Mouse (Mus musculus): Measurements from ENCODE around the gene Mzt1.

DNA sequence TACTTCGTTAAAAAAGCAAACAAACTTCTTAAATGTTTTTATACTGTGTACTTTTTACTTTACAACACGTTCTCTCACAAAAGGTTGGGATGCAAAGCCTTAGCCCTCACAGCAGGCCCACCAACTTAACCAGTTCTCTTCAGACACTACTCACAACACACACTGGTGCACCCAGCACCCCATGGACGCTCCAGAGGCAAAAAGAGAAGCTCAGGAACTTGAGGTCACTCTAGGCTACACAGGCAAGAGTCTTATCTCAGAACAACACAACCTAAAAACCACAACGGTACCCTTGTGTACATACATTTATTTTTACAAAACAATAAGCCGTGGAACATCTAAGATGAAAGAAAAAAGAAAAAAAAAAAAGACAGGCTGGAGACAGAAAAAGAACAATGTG is 1.2 kb downstream of the Mzt1 start:
- TF ChIP-seq CTCF (conservative IDR thresholded peaks at IDR 0.05; ENCODE audit: low read length) (no peak), NANOG (IDR thresholded peaks at IDR 0.05; ENCODE audit: borderline replicate concordance, low read length) (no peak)
